Mouse (Mus musculus) kidney, embryonic 16.5 days (tissue): ENCODE results near the gene Eci2. TPM values are rescaled to one million over a fixed set of nuclear protein-coding genes. Genes with fewer than 3 reads are reported as not detected.
A peak's percentile ranks its signal among the peaks of the same experiment; 100 is the strongest.
"Not testable (repeated sequence)": the region's sequence is repeated elsewhere in the genome, so short reads cannot be mapped to it uniquely, and the experiment has no call there.

Experiments used
- ATAC-seq: fragments of 200-750 bp; cut with Nextera tagmentation; 2 replicates; pipeline ENCODE4 v1.8.0; 2017; ENCODE audit warnings: moderate TSS enrichment; ENCODE audit not compliant: low FRiP score, low TSS enrichment
- H3K27ac ChIP-seq: fragments of 300-500 bp; sonication (generic); 2 replicates; pipeline ENCODE4 v1.5.1; 2014; ENCODE audit warnings: low read length
- H3K27me3 ChIP-seq: fragments of 300-500 bp; sonication (generic); 2 replicates; pipeline ENCODE4 v1.6.1; 2014; ENCODE audit warnings: low read length, control low read depth, mixed read lengths; ENCODE audit not compliant: insufficient read depth
- H3K36me3 ChIP-seq: fragments of 300-500 bp; sonication (generic); 2 replicates; pipeline ENCODE4 v1.6.1; 2014; ENCODE audit warnings: low read length, control low read depth, mixed read lengths; ENCODE audit not compliant: insufficient read depth
- H3K4me1 ChIP-seq: fragments of 300-500 bp; sonication (generic); 2 replicates; pipeline ENCODE4 v1.6.1; 2014; ENCODE audit warnings: low read length, control low read depth, mixed read lengths; ENCODE audit not compliant: insufficient read depth
- H3K4me2 ChIP-seq: fragments of 300-500 bp; sonication (generic); replicated peaks from 2 replicates; pipeline ENCODE4 v1.6.1; 2014; ENCODE audit warnings: low read depth, low read length
- H3K4me3 ChIP-seq: fragments of 300-500 bp; sonication (generic); 2 replicates; pipeline ENCODE4 v1.5.1; 2014; ENCODE audit warnings: mild to moderate bottlenecking, low read length
- H3K9ac ChIP-seq: fragments of 300-500 bp; sonication (generic); replicated peaks from 2 replicates; pipeline ENCODE4 v1.6.1; 2014; ENCODE audit warnings: low read length
- H3K9me3 ChIP-seq: fragments of 300-500 bp; sonication (generic); 2 replicates; pipeline ENCODE4 v1.6.1; 2016; ENCODE audit warnings: low read length, control low read depth
- WGBS: fragments of 180-500 bp; shearing (Covaris S2); extraction: QIAGEN DNeasy Blood & Tissue Kit; methylation state at CpG from one replicate; pipeline ENCODE4 v1.1.7; 2014; 5-methylcytosine and 5-hydroxymethylcytosine counted together
- polyA plus RNA-seq: library from polyadenylated mRNA; unstranded; fragments of >200 nt; fragmentation: Nextera tagmentation; extraction: Ambion mirVana; gene quantifications from 2 replicates; pipeline ENCODE4 v1.2.1, GENCODE M21; 2015

The Eci2 gene
- polyA plus RNA-seq, 1 experiment from 2014 or later = 147 TPM

DNA sequence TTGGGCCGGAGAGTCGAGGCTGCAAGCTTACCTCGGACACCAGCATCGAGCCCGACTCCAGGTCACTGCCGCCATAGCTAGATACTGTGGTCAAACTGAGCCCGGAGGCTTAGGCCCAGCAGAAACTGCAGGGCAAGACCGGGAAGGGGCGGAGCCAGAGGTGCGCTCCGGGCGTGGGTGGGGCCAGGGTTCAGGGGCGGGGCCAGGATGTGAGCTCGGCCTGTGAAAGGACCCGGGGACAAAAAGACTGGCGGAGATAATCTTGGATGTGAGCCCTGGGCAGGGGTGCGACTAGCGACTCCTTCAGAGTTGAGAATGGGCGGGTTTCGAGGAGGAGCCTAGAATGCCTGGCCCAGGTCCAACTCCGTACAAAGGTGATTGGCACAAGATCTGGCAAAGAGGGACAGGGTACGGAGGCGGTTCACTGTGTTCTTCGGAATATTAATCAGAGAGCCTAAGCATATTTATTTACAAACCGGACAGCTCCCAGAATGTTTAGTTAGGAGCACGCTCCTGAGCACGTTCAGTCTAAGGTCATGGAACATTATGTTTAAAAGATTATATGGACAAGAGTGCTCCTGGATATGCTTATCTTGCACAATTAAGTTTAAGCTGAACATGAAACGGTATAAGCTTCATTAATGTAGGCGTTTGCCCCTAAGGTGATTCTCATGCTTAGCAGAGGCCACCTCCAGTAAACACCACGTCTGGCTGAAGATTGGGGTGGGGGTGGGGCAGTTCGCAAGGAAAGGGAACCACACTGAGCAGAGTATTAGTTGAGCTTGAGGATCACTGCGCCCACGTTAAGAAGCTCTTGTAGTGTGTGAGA, 32.7 kb downstream of the Eci2 start:
- ATAC-seq = peak; percentile 99
- Histone ChIP-seq H3K36me3 (peaks cover 14% of the 10 kb centered on the region), H3K4me2 (peak overlapping the region; percentile 73), H3K27me3 (no peaks in the 10 kb centered on the region), H3K9me3 (no peaks in the 10 kb centered on the region), H3K9ac (peak overlapping the region; percentile 92), H3K4me3 (peak overlapping the region; percentile 76), H3K27ac (peak overlapping the region; percentile 90), H3K4me1 (peaks cover 22% of the 10 kb centered on the region)
- under 1% methylated on average over 33 of the region's 33 CpGs for WGBS

DNA sequence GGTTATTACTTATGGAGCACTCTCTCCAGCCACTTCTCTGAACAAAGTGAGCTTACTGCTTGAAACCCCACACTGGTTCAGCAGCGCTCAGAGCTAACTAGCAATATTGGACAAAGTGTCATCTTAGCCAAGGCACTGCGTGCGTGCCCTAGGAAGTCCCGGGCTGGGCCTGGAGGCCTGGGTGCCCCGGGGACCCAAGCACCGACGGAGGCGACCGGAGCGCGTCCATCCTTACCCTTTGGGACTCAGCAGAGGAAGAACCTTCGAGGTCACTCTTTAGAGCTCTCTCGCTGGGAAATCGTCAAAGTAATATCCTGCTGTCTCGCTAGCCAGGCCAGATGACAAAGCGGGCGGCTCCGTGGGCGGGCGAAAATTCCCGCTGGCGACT, 33.3 kb downstream of the Eci2 start:
- peaks cover 19% of the 10 kb centered on the region for H3K36me3 ChIP-seq
- ATAC-seq = peak; percentile 74
- peak overlapping the region; percentile 92 for H3K9ac ChIP-seq
- under 1% methylated on average over 22 of the region's 22 CpGs for WGBS
- peak overlapping the region; percentile 73 for H3K4me2 ChIP-seq
- peak overlapping the region; percentile 76 for H3K4me3 ChIP-seq
- no peaks in the 10 kb centered on the region for H3K9me3 ChIP-seq
- H3K4me1 ChIP-seq = peaks cover 22% of the 10 kb centered on the region
- peak overlapping the region; percentile 90 for H3K27ac ChIP-seq
- H3K27me3 ChIP-seq = no peaks in the 10 kb centered on the region

DNA sequence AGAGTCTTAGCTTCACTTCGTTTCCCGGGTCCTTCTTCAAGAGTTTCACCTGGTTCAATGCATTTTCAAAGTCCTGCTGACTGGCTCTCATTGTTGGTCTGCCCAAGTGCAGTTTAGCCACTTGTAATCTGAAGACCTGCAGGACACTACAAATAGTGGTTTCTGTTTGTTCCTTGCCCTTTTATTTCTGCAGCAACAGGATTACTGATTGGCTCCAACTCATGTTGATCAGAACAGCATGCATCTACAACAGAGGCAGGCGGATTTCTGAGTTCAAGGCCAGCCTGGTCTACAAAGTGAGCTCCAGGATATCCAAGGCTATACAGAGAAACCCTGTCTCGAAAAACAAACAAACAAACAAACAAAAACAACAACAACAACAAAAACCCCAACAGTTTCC, 33.8 kb downstream of the Eci2 start:
- H3K4me1 ChIP-seq = peaks cover 22% of the 10 kb centered on the region
- no peaks in the 10 kb centered on the region for H3K9me3 ChIP-seq
- H3K4me2 ChIP-seq = peak overlapping the region; percentile 73
- H3K27ac ChIP-seq = peak overlapping the region; percentile 90; the same call in 1 of the 2 replicates
- 68% methylated on average over 4 of the region's 4 CpGs for WGBS
- peak overlapping the region; percentile 76 for H3K4me3 ChIP-seq
- H3K27me3 ChIP-seq = no peaks in the 10 kb centered on the region
- H3K36me3 ChIP-seq = peaks cover 23% of the 10 kb centered on the region
- ATAC-seq = no peak
- peak overlapping the region; percentile 92 for H3K9ac ChIP-seq

GRCm38 (mm10) chr13:34991581-34992273, 35.2 kb downstream of the Eci2 start:
- no peaks in the 10 kb centered on the region for H3K27me3 ChIP-seq
- H3K4me2 ChIP-seq = no peak overlapping the region
- H3K27ac ChIP-seq = no peak overlapping the region
- no peak for ATAC-seq
- no peak overlapping the region for H3K4me3 ChIP-seq
- peaks cover 22% of the 10 kb centered on the region for H3K4me1 ChIP-seq
- H3K36me3 ChIP-seq = peaks cover 36% of the 10 kb centered on the region
- no peaks in the 10 kb centered on the region for H3K9me3 ChIP-seq
- WGBS = 59% methylated on average over 4 of the region's 4 CpGs
- no peak overlapping the region for H3K9ac ChIP-seq

DNA sequence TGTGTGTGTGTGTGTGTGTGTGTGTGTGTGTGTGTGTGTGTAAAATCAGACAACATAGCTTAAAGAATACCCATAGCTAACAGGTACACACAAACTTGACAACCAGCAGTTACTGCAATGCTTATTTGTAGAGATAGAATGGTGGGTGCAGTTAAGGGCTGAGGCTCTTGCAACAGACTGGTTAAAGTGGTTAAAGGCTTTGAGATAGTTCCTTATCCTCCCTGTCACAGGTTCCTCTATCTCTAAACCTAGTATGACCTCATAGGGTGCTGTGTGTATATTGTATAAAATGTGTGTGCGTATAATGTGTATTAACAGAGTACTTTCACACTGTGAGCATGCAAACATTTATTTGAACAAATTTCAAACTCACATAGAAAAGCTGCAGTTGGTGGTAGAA, 43.4 kb downstream of the Eci2 start:
- not testable (repeated sequence) for H3K27ac ChIP-seq, H3K4me1 ChIP-seq, H3K4me3 ChIP-seq, H3K4me2 ChIP-seq, H3K9ac ChIP-seq, ATAC-seq, H3K27me3 ChIP-seq, H3K9me3 ChIP-seq
- peaks cover 67% of the 10 kb centered on the region for H3K36me3 ChIP-seq
- 95% methylated on average over 1 of the region's 1 CpGs for WGBS

- peaks cover 48% of the 10 kb centered on the region for H3K36me3 ChIP-seq
- H3K9ac ChIP-seq, H3K9me3 ChIP-seq, H3K4me3 ChIP-seq, H3K27me3 ChIP-seq, H3K4me1 ChIP-seq, ATAC-seq, H3K4me2 ChIP-seq, H3K27ac ChIP-seq: not testable (repeated sequence)
- 70% methylated on average over 5 of the region's 5 CpGs for WGBS
Observed at GRCm38 (mm10) chr13:34978635-34979034, 48.3 kb downstream of the Eci2 start.

- no peaks in the 10 kb centered on the region for H3K27me3 ChIP-seq
- no peak for ATAC-seq
- no peak overlapping the region for H3K9ac ChIP-seq
- H3K9me3 ChIP-seq = no peaks in the 10 kb centered on the region
- no peaks in the 10 kb centered on the region for H3K4me1 ChIP-seq
- H3K36me3 ChIP-seq = peaks cover 45% of the 10 kb centered on the region
- WGBS = 90% methylated on average over 3 of the region's 3 CpGs
- no peak overlapping the region for H3K4me2 ChIP-seq
- no peak overlapping the region for H3K4me3 ChIP-seq
- H3K27ac ChIP-seq = no peak overlapping the region
Observed at GRCm38 (mm10) chr13:34977410-34977809, 49.5 kb downstream of the Eci2 start.

- no peaks in the 10 kb centered on the region for H3K27me3 ChIP-seq
- no peak overlapping the region for H3K9ac ChIP-seq
- no peak overlapping the region for H3K4me2 ChIP-seq
- ATAC-seq = no peak
- H3K36me3 ChIP-seq = peaks cover 35% of the 10 kb centered on the region
- no peak overlapping the region for H3K4me3 ChIP-seq
- no peaks in the 10 kb centered on the region for H3K9me3 ChIP-seq
- no peaks in the 10 kb centered on the region for H3K4me1 ChIP-seq
- H3K27ac ChIP-seq = no peak overlapping the region
- 96% methylated on average over 4 of the region's 4 CpGs for WGBS
Observed at GRCm38 (mm10) chr13:34976116-34976515, 50.8 kb downstream of the Eci2 start.

DNA sequence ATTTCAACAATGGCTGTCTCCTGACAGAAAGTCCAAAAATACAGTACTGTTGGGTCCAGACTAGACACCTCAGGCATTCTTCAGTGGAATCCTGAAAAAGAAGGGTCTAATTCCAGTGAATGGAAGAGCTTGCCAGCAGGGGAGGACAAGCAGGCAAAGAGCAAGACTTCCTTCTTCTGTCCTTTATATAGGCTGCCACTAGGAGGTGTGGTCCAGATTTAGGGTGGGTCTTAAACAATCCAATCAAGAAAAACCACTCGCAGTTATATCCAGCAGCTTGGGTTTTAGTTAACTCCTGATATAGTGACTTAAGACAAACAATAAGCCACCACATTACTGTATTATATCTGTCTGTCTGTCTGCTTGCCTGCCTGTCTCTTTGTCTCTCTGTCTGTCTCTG, 53.1 kb downstream of the Eci2 start:
- Histone ChIP-seq H3K27ac (no peak overlapping the region), H3K9me3 (no peaks in the 10 kb centered on the region), H3K36me3 (peaks cover 17% of the 10 kb centered on the region), H3K4me3 (no peak overlapping the region), H3K27me3 (no peaks in the 10 kb centered on the region), H3K4me2 (no peak overlapping the region), H3K9ac (no peak overlapping the region), H3K4me1 (no peaks in the 10 kb centered on the region)
- no peak for ATAC-seq
- 56% methylated on average over 1 of the region's 1 CpGs for WGBS

DNA sequence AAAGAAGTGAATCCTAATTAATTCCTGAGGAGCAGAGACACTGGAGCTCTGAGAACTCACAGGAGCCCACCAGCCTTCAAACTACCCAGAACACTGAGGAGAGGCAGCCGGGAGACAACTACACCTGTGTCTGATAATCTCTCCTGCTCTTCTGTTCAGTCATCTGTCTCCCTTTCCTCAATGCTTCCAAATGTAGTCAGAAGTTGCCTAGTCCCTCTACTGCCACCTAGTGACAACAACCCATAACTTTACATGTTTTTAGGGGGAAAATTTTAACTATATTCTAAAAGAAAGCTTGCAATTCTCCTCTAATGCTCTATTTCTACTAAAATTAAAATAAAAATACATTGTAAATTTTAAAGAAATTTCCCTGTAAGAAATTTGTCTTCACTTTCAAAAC, 53.7 kb downstream of the Eci2 start:
- ATAC-seq = no peak
- no peak overlapping the region for H3K4me3 ChIP-seq
- H3K4me1 ChIP-seq = no peaks in the 10 kb centered on the region
- H3K27ac ChIP-seq = no peak overlapping the region
- H3K9ac ChIP-seq = no peak overlapping the region
- no peaks in the 10 kb centered on the region for H3K9me3 ChIP-seq
- no peak overlapping the region for H3K4me2 ChIP-seq
- H3K36me3 ChIP-seq = peaks cover 14% of the 10 kb centered on the region
- WGBS = 45% methylated on average over 1 of the region's 1 CpGs
- no peaks in the 10 kb centered on the region for H3K27me3 ChIP-seq
